In the genomic region with DNA sequence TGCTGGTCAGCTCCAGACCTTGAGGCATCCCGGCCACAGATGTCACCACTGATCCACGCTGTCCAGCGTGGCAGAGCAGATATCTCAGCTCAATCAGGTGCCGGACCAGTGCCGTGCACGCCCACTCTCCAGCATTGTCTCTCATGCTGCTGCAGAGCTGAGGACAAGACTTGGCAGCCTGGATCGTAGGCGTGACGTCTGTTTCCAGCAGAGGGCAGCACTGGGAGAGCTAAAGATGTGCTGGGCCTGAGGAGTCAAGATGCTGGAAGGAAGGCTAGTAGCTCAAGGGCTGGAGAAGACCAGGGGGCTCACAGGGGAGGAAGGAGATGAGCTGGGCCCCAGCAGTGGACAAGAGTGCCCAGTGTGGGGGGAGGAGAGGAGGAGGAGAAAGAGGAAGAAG, we compare ENCODE assay signal across 8 mouse cellular contexts.
DNase-seq lines count a peak whose midpoint lies in the region; ATAC-seq lines count a peak whose summit lies in the region.

No protein-coding gene starts in this region.

- no peak overlapping the region for H3K9ac ChIP-seq in liver, embryonic 11.5 days (ENCODE audit: low read depth, low read length)
- peak overlapping the region; percentile 34; the same call in 1 of the 2 replicates for H3K9ac ChIP-seq in neural tube, embryonic 13.5 days

- no peak overlapping the region for H3K27ac ChIP-seq in liver, embryonic 11.5 days (ENCODE audit: low read depth, low read length)
- no peak overlapping the region for H3K27ac ChIP-seq in neural tube, embryonic 13.5 days (replicated peaks)

- no peaks in the 10 kb centered on the region for H3K9me3 ChIP-seq in liver, embryonic 11.5 days (ENCODE audit: control insufficient read depth, low read length)
- H3K9me3 ChIP-seq in neural tube, embryonic 13.5 days, result no peaks in the 10 kb centered on the region

- H3K27me3 ChIP-seq in liver, embryonic 11.5 days (replicated peaks; ENCODE audit: control insufficient read depth, insufficient read depth, low read length), result peaks cover 43% of the 10 kb centered on the region
- H3K27me3 ChIP-seq in neural tube, embryonic 13.5 days, result peaks cover 27% of the 10 kb centered on the region

- no peaks in the 10 kb centered on the region for H3K36me3 ChIP-seq in liver, embryonic 11.5 days (ENCODE audit: control insufficient read depth, insufficient read depth, low read length)
- H3K36me3 ChIP-seq in neural tube, embryonic 13.5 days, result no peaks in the 10 kb centered on the region

- DNase-seq in 3134 (ENCODE audit: extremely low read depth, insufficient read length, low spot score), result peak; percentile 65
- DNase-seq in adrenal gland, adult 8-10 months, result peak; percentile 46
- DNase-seq in embryo, embryonic 11.5 days (ENCODE audit: low read depth, low spot score), result peak; percentile 74
- DNase-seq in kidney, adult 8-10 months, result peak; percentile 57 to 83
- DNase-seq in liver, embryonic 11.5 days (ENCODE audit: low spot score), result peak; percentile 67
- peak; percentile 91 for DNase-seq in testis, postnatal 10 days (ENCODE audit: low spot score)

- peak; percentile 52 for ATAC-seq in granulocyte monocyte progenitor cell, adult 5-6 weeks (replicated peaks; ENCODE audit: poor library complexity, severe bottlenecking)
- no peak for ATAC-seq in liver, embryonic 11.5 days (replicated peaks; ENCODE audit: low FRiP score)
- ATAC-seq in neural tube, embryonic 13.5 days (ENCODE audit: low read depth), result peak; percentile 6; the same call in 1 of the 2 replicates

- WGBS in liver, embryonic 11.5 days, result 8% methylated on average over 9 of the region's 9 CpGs
- 8% methylated on average over 9 of the region's 9 CpGs for WGBS in neural tube, embryonic 13.5 days

- no peak overlapping the region for H3K4me3 ChIP-seq in liver, embryonic 11.5 days (ENCODE audit: low read depth, low read length)
- no peak overlapping the region for H3K4me3 ChIP-seq in neural tube, embryonic 13.5 days

- H3K4me1 ChIP-seq in liver, embryonic 11.5 days (replicated peaks; ENCODE audit: control insufficient read depth, insufficient read depth, low read length), result peaks cover 6% of the 10 kb centered on the region; the same call in 1 of the 2 replicates
- H3K4me1 ChIP-seq in neural tube, embryonic 13.5 days (replicated peaks), result peaks cover 69% of the 10 kb centered on the region

- H3K4me2 ChIP-seq in liver, embryonic 11.5 days, result no peak overlapping the region
- H3K4me2 ChIP-seq in neural tube, embryonic 13.5 days, result peak overlapping the region; percentile 98
